Mouse (Mus musculus): Measurements from ENCODE around the gene Gmds. TPM values are rescaled to one million over a fixed set of nuclear protein-coding genes. Genes with fewer than 3 reads are reported as not detected.
A peak's percentile ranks its signal among the peaks of the same experiment; 100 is the strongest.

Gene Gmds
- total RNA-seq, 2 experiments from 2014 or later: 1.5 to 2.1 TPM

- DNase-seq (ENCODE audit: low spot score): no peak
These were observed 518.7 kb downstream of the Gmds start for GRCm38 (mm10) chr13:31819664-31820405.

GRCm38 (mm10) chr13:31818337-31818736, 520.2 kb downstream of the Gmds start:
- DNase-seq (ENCODE audit: low spot score): no peak

- no peak for DNase-seq (ENCODE audit: low spot score)
These were observed 523.0 kb downstream of the Gmds start for GRCm38 (mm10) chr13:31815383-31816003.

DNA sequence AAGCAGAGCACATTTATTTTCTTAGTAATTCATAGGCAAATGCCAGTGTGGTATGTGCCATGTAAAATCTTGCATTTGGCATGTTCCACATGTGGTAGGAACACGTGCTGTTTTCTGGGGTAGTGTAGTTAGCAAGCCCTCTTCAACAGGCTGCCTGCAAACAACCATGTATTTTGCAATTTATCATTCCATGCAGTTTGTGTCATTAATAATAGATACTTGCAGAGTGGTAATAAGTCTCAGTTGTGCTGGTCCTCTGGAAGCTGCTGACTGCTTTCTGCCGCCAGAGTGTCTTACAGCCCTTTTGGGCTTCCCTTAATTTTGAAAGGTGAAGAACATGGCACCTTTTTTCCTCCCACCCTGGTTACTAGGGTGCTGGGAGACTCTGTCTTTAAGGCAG, 525.8 kb downstream of the Gmds start:
- no peak for DNase-seq (ENCODE audit: low spot score)

DNA sequence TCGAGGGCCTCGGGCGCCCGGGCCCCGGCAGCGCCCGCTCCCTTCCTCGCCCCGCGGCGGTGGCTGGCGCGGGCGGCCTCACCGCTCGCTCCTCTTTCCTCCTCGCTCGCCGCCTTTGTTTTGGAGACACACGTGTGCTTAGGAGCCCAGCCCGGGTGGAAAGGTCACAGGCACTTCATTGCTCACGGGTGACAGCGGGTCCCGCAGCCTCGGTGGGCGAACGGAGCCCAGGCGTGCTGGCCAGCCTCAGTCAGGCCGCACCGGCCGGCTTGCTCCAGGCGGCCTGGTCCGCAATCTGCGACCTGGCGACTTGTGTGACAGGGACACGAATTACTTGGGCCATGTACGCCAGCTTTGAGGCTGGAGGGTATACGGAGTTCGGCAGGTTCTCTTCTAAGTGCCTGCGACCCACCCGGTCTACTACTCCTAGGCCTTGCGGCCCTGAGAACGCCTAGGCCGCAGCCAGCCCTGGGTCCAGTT, 527.0 kb downstream of the Gmds start:
- no peak for DNase-seq (ENCODE audit: low spot score)

DNA sequence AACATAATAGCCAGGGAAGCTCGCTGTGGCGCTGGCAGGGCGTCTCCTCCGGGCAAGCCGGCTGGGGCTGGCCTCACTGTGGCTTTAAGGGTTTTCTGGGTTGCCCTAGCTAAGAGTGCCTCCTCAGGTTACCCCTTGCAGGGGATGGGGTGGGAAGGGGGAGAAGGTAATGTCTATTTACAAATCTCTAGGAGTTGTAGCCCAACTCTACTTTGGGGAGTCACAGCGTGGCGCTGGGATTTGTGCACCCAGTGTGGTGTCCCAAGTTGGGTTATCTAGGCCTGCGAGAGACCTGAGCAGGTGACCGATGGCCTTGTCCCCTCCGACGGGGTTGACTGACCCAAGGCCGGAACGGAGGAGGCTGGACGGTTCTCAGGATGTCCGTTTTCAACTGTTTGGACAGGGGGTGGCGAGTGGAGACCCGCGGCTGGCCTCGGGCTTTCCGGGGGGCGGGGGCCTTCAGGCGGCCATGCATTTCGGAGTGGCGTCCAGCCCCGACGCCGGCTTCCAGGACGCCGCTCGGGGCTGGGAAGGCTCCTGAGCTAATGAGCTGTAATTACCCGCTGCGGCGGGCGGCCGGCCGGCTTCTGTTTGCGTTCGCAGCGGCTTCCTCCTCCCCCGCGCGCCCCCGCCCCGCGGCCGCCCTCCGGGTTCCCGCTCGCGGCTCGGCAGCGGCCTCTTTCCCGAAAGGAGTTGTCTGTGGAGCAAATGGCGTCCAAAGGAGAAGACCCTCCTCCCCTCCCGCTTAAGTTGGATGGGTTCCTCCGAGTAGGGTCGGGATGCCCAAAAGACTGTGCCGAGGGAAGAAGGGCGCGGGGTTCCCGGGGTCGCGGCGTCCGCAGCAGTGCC, 527.6 kb downstream of the Gmds start:
- DNase-seq (ENCODE audit: low spot score): no peak

GRCm38 (mm10) chr13:31810375-31810692, 528.2 kb downstream of the Gmds start:
- no peak for DNase-seq (ENCODE audit: low spot score)

DNA sequence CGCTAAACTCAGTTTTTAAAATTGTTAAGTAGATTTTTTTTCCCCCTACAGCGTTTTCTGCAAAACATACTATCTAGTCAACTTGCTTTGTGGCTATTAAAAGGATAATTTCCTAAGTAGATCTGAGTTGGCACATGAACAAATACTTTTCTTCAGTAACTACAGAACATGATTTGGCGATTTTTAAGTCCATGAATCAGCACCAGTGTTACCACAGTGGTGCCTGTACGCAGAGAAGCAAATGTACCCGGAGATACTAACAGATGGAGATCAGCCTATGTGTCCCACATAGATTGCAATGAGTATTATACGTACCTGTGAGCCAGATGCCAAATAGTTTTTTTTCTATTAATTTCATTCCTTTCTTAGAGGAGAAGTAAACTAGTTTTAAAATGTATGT, 528.8 kb downstream of the Gmds start:
- DNase-seq (ENCODE audit: low spot score): no peak

DNA sequence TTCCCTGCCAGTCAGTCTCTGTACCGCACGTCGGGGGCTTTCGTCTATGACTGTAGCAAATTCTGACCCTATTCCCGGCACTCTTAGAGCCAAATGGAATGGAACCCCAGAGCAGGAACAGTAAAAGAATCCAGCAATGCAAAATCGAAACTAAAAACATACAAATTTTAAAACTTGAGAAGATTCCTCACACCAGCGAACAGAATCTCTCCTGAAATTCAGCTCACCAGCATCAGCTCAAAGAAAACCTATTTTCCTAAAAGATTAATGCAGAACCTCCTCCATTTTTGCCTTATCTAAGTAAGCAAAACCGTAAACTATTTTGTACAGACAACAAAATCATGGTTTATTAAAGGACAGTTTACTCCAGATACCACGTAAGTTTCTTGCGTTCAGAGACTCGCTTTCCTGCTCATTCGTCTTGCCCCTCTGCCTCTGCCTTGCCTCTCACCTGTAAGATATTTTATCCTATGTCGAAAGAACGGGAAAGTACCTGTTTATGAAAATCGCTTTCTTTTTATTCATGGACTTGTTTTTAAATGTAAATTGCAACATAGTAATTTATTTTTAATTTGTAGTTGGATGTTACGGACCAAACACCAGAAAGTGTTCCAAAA, 529.6 kb downstream of the Gmds start:
- no peak for DNase-seq (ENCODE audit: low spot score)

DNA sequence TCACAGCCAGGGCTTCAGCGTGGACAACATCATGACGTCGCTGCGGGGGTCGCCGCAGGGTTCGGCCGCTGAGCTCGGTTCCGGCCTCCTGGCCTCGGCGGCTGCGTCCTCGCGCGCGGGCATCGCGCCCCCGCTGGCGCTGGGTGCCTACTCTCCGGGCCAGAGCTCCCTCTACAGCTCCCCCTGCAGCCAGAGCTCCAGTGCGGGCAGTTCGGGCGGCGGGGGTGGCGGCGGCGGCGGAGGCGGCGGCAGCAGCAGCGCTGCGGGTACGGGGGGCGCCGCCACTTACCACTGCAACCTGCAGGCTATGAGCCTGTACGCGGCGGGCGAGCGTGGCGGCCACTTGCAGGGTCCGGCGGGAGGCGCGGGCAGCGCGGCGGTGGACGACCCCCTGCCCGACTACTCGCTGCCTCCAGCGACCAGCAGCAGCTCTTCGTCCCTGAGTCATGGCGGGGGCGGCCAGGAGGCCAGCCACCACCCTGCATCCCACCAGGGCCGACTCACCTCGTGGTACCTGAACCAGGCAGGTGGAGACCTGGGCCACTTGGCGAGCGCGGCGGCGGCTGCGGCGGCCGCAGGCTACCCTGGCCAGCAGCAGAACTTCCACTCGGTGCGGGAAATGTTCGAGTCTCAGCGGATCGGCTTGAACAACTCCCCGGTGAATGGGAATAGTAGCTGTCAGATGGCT, 530.3 kb downstream of the Gmds start:
- DNase-seq (ENCODE audit: low spot score): peak; percentile 48

- no peak for DNase-seq (ENCODE audit: low spot score)
These were observed 530.8 kb downstream of the Gmds start for GRCm38 (mm10) chr13:31807736-31808115.

DNA sequence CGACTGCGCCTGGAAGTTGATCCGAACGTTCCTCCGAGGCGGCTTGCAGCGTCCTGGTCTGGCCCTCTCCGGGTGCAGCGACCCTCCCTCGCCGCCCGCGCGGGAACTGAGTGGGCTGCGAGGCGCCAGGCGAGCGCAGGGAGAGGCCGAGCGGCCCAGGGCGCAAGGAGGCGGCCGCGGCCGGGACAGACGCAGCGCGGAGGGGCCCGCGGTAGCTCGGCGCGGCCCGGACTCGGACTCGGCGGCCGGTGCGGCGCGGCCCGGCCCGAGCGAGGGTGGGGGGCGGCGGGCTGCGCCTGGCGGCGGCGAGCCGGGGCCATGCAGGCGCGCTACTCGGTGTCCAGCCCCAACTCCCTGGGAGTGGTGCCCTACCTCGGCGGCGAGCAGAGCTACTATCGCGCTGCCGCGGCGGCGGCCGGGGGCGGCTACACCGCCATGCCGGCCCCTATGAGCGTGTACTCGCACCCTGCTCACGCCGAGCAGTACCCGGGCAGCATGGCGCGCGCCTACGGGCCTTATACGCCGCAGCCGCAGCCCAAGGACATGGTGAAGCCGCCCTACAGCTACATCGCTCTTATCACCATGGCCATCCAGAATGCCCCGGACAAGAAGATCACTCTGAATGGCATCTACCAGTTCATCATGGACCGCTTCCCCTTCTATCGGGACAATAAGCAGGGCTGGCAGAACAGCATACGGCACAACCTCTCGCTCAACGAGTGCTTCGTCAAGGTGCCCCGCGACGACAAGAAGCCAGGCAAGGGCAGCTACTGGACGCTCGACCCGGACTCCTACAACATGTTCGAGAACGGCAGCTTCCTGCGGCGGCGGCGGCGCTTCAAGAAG, 531.4 kb downstream of the Gmds start:
- peak; percentile 16 for DNase-seq (ENCODE audit: low spot score)

GRCm38 (mm10) chr13:31806428-31806832, 532.1 kb downstream of the Gmds start, which contains the start of gene Foxc1:
TSS of gene Foxc1 (plus strand) at chr13:31806633.
- peak; percentile 85 for DNase-seq (ENCODE audit: low spot score)

GRCm38 (mm10) chr13:31805831-31806427, 532.6 kb downstream of the Gmds start:
- no peak for DNase-seq (ENCODE audit: low spot score)

GRCm38 (mm10) chr13:31804571-31804970, 534.0 kb downstream of the Gmds start:
- no peak for DNase-seq (ENCODE audit: low spot score)

DNA sequence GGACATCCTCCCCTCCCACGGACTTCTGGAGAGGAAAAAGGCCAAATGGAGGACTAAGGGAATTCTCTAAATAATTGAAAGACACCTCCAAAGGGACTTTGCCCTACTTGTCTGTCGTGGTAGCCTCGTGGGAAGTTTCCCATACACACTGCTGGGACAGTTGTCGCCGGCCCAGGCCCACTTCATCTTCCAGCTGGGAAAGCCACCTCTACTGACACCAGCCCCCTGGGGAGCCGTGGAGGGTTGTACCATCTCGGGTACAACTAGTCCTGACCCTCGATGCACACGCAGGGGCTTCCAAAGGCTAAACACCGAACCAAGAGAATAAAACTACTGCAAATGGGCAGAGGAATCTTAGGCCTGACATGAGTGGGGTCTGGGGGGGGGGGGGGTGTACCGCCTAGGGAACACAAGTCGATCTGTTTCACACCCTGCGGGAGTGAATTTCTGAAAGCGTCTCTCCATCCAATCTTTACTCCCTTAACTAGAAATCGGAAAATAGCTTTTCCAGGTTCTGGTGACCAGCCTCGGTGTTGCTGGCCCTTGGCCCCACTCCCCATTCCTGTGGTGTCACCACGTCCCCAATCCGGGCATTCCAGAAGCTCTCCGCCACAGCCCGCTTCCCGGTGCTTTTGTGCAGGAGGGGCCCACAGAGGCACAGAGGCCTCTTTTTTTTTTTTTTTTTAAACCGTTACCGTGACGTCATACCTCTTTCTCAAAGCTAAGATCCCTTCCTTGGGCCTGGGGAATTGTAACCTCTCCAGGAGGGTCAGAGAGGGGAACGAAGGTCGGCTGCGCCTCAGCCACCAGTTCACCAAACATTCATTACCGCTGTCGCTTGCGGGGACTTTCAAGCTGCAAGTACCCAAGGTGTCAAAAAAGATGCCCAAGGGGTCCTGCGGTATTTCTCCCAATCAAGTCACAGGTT, 535.1 kb downstream of the Gmds start:
- no peak for DNase-seq (ENCODE audit: low spot score)

GRCm38 (mm10) chr13:31802447-31802846, 536.1 kb downstream of the Gmds start:
- no peak for DNase-seq (ENCODE audit: low spot score)

DNA sequence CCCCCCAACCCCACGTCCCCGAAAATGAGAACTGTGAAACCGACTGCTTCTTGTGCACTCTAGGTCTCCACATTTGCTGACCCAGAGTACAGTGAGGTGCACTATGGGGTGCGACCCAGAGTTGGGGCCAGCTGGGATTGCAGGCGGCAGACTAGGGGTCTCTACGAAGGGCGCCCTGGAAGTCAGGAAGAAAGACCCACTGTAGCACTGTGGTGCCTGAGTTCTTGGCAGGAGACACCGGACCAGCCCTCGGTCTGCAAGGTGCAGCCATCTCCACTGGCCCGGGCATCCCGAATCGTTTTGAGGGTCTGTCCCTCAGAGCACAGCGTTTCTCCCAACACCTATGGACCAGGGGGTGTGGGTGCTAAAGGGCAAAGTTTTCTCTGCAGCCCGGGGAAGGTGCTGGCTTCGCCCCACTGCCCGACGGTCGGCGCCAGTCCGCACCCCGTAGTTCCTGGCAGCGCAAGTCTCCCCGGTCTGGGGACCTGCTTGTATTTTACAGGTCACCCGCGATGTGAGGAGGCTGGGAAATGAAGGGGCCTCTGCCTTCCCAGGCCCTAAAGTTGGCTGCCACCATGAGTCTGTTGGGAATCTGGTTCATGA, 536.7 kb downstream of the Gmds start:
- DNase-seq (ENCODE audit: low spot score): no peak
